Mouse (Mus musculus): Measurements from ENCODE around the gene Csnk2a1. TPM values are rescaled to one million over a fixed set of nuclear protein-coding genes. Genes with fewer than 3 reads are reported as not detected.
"Not testable (repeated sequence)": the region's sequence is repeated elsewhere in the genome, so short reads cannot be mapped to it uniquely, and the experiment has no call there.

Csnk2a1 gene
- total and polyA plus RNA-seq, 3 experiments = 88.5 to 130 TPM; not detected in 1

- DNase-seq (ENCODE audit: low read depth, low spot score) = peak; percentile 68
- not testable (repeated sequence) for H3K36me3 ChIP-seq (ENCODE audit: control insufficient read depth in 1 of 2, insufficient read depth in 2 of 2, low read length in 2 of 2); H3K79me2 ChIP-seq (ENCODE audit: control insufficient read depth, insufficient read depth, low read length, poor library complexity); H3K27me3 ChIP-seq (ENCODE audit: control insufficient read depth in 1 of 2, insufficient read depth in 2 of 2, low read length in 2 of 2); H3K9me3 ChIP-seq (replicated peaks; ENCODE audit: insufficient read depth, low read length); H3K4me1 ChIP-seq (ENCODE audit: control insufficient read depth in 1 of 2, insufficient read depth in 2 of 2, low read length in 2 of 2)
- peak overlapping the region; percentile 80 for H3K9ac ChIP-seq (ENCODE audit: control insufficient read depth, low read depth, low read length, poor library complexity, severe bottlenecking)
- H3K27ac ChIP-seq (ENCODE audit: control insufficient read depth, low read depth, low read length) = peak overlapping the region; percentile 86
- peak in 1 of 2 experiments; percentile 52; a peak in 2 of 4 replicates for TF ChIP-seq POLR2A (IDR thresholded peaks at IDR 0.05; ENCODE audit: control insufficient read depth in 1 of 2, insufficient read depth in 1 of 2, low read depth in 1 of 2, low read length in 2 of 2, poor library complexity in 1 of 2)
- peak overlapping the region; percentile 76 to 96 for H3K4me3 ChIP-seq (ENCODE audit: control insufficient read depth in 1 of 2, insufficient read depth in 1 of 2, low read depth in 2 of 2, low read length in 2 of 2)
Observed at GRCm38 (mm10) chr2:152206139-152206538, 20.5 kb upstream of the Csnk2a1 start.

- Histone ChIP-seq H3K9me3 (replicated peaks; ENCODE audit: insufficient read depth, low read length) (no peaks in the 10 kb centered on the region), H3K36me3 (ENCODE audit: control insufficient read depth in 1 of 2, insufficient read depth in 2 of 2, low read length in 2 of 2) (no peaks in the 10 kb centered on the region), H3K4me3 (ENCODE audit: control insufficient read depth in 1 of 2, insufficient read depth in 1 of 2, low read depth in 2 of 2, low read length in 2 of 2) (no peak overlapping the region), H3K79me2 (ENCODE audit: control insufficient read depth, insufficient read depth, low read length, poor library complexity) (no peaks in the 10 kb centered on the region), H3K9ac (ENCODE audit: control insufficient read depth, low read depth, low read length, poor library complexity, severe bottlenecking) (no peak overlapping the region), H3K27me3 (ENCODE audit: control insufficient read depth in 1 of 2, insufficient read depth in 2 of 2, low read length in 2 of 2) (no peaks in the 10 kb centered on the region), H3K27ac (ENCODE audit: control insufficient read depth, low read depth, low read length) (no peak overlapping the region), H3K4me1 (ENCODE audit: control insufficient read depth in 1 of 2, insufficient read depth in 2 of 2, low read length in 2 of 2) (no peaks in the 10 kb centered on the region; a peak in 1 of 4 replicates)
- TF ChIP-seq SMC3 (IDR thresholded peaks at IDR 0.05; ENCODE audit: low read depth, low read length) (no peak), E2F4 (IDR thresholded peaks at IDR 0.05; ENCODE audit: borderline replicate concordance, low read depth, low read length) (no peak), CHD2 (IDR thresholded peaks at IDR 0.05; ENCODE audit: low read length) (no peak), NRF1 (IDR thresholded peaks at IDR 0.05; ENCODE audit: insufficient read depth, low read depth, low read length, poor library complexity, severe bottlenecking) (no peak), MYB (IDR thresholded peaks at IDR 0.05; ENCODE audit: low read depth, low read length) (no peak), MAFK (IDR thresholded peaks at IDR 0.05; ENCODE audit: borderline replicate concordance, low read depth, low read length) (no peak), ETS1 (IDR thresholded peaks at IDR 0.05; ENCODE audit: low read depth, low read length) (no peak), JUND (IDR thresholded peaks at IDR 0.05; ENCODE audit: low read depth, low read length) (no peak), USF2 (IDR thresholded peaks at IDR 0.05; ENCODE audit: borderline replicate concordance in 1 of 2, insufficient read depth in 1 of 2, low read depth in 1 of 2, low read length in 2 of 2) (no peak), MAX (IDR thresholded peaks at IDR 0.05; ENCODE audit: low read length) (no peak)
- no peak for DNase-seq (ENCODE audit: low read depth, low spot score)
Observed at GRCm38 (mm10) chr2:152211871-152212270, 14.8 kb upstream of the Csnk2a1 start.

DNA sequence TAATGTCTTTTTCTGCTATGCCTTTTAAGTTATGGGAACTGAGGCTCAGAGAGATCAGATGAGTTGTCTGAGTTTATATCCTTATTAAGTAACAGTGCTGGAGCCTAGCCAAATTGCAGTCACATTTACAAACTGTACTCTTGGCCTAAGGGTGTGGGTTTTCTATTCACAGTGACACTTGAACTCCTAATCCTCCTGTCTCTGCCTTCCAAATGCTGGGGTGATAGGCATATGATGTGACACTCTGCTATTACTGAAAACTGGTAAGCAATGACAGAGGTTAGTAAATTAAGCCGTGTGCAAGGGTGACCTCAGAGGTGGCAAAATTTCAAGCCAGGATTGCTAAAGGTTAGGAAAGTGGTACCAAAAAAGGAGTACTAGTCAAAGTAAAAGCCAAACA is 9.7 kb upstream of the Csnk2a1 start:
- no peak for TF ChIP-seq JUND (IDR thresholded peaks at IDR 0.05; ENCODE audit: low read depth, low read length)
- no peak for TF ChIP-seq USF2 (IDR thresholded peaks at IDR 0.05; ENCODE audit: borderline replicate concordance in 1 of 2, insufficient read depth in 1 of 2, low read depth in 1 of 2, low read length in 2 of 2)
- TF ChIP-seq ZKSCAN1 (IDR thresholded peaks at IDR 0.05; ENCODE audit: low read depth, low read length) = no peak
- TF ChIP-seq RCOR1 (IDR thresholded peaks at IDR 0.05; ENCODE audit: low read depth, low read length) = no peak
- no peak for TF ChIP-seq ZMIZ1 (IDR thresholded peaks at IDR 0.05; ENCODE audit: low read depth, low read length)
- no peak for TF ChIP-seq ZNF384 (IDR thresholded peaks at IDR 0.05; ENCODE audit: low read depth, low read length)
- TF ChIP-seq TBP (IDR thresholded peaks at IDR 0.05; ENCODE audit: low read depth, low read length) = no peak
- TF ChIP-seq MAFK (IDR thresholded peaks at IDR 0.05; ENCODE audit: borderline replicate concordance, low read depth, low read length) = no peak
- TF ChIP-seq ELF1 (IDR thresholded peaks at IDR 0.05; ENCODE audit: low read depth, low read length) = no peak
- TF ChIP-seq UBTF (IDR thresholded peaks at IDR 0.05; ENCODE audit: borderline replicate concordance, insufficient read depth, low read depth, low read length) = no peak
- TF ChIP-seq POLR2AphosphoS5 (IDR thresholded peaks at IDR 0.05; ENCODE audit: borderline replicate concordance, low read depth, low read length) = no peak
- TF ChIP-seq HCFC1 (IDR thresholded peaks at IDR 0.05; ENCODE audit: low read depth, low read length) = no peak
- no peak for TF ChIP-seq SMC3 (IDR thresholded peaks at IDR 0.05; ENCODE audit: low read depth, low read length)
- TF ChIP-seq NRF1 (IDR thresholded peaks at IDR 0.05; ENCODE audit: insufficient read depth, low read depth, low read length, poor library complexity, severe bottlenecking) = no peak
- TF ChIP-seq EP300 (IDR thresholded peaks at IDR 0.05; ENCODE audit: low read depth in 1 of 2, low read length in 2 of 2) = no peak
- no peak for TF ChIP-seq POLR2AphosphoS2 (IDR thresholded peaks at IDR 0.05; ENCODE audit: low read length)

More for the DNA sequence above, 9.7 kb upstream of the Csnk2a1 start:
- no peak overlapping the region for H3K27ac ChIP-seq (ENCODE audit: control insufficient read depth, low read depth, low read length)
- no peak overlapping the region for H3K4me3 ChIP-seq (ENCODE audit: control insufficient read depth in 1 of 2, insufficient read depth in 1 of 2, low read depth in 2 of 2, low read length in 2 of 2)
- no peaks in the 10 kb centered on the region for H3K36me3 ChIP-seq (ENCODE audit: control insufficient read depth in 1 of 2, insufficient read depth in 2 of 2, low read length in 2 of 2)
- no peaks in the 10 kb centered on the region for H3K9me3 ChIP-seq (replicated peaks; ENCODE audit: insufficient read depth, low read length)
- DNase-seq (ENCODE audit: low read depth, low spot score) = peak; percentile 54
- no peaks in the 10 kb centered on the region for H3K27me3 ChIP-seq (ENCODE audit: control insufficient read depth in 1 of 2, insufficient read depth in 2 of 2, low read length in 2 of 2)
- H3K79me2 ChIP-seq (ENCODE audit: control insufficient read depth, insufficient read depth, low read length, poor library complexity) = no peaks in the 10 kb centered on the region
- peaks cover 0 to 2% of the 10 kb centered on the region in 2 experiments; a peak in 1 of 4 replicates for H3K4me1 ChIP-seq (ENCODE audit: control insufficient read depth in 1 of 2, insufficient read depth in 2 of 2, low read length in 2 of 2)
- no peak overlapping the region for H3K9ac ChIP-seq (ENCODE audit: control insufficient read depth, low read depth, low read length, poor library complexity, severe bottlenecking)

Measured in MEL (cell line).